Mouse (Mus musculus): Measurements from ENCODE around the gene Myt1. TPM values are rescaled to one million over a fixed set of nuclear protein-coding genes. Genes with fewer than 3 reads are reported as not detected.

Myt1 gene
- polyA plus RNA-seq, 1 experiment: not detected

GRCm38 (mm10) chr2:181864536-181864860, 101.4 kb downstream of the Myt1 start:
- Histone ChIP-seq H3K27ac (ENCODE audit: insufficient read depth, low read length) (peak overlapping the region; percentile 37), H3K4me1 (ENCODE audit: control insufficient read depth, insufficient read depth, insufficient read length) (peaks cover 2% of the 10 kb centered on the region; the same call in 1 of the 2 replicates), H3K27me3 (ENCODE audit: control insufficient read depth, insufficient read depth, low read length) (no peaks in the 10 kb centered on the region), H3K36me3 (ENCODE audit: control insufficient read depth, insufficient read depth, low read length) (peaks cover 6% of the 10 kb centered on the region), H3K4me3 (ENCODE audit: extremely low read depth, insufficient read depth, insufficient read length) (peak overlapping the region; percentile 81)
- TF ChIP-seq POLR2A (IDR thresholded peaks at IDR 0.05; ENCODE audit: low read depth, low read length) (no peak), CTCF (IDR thresholded peaks at IDR 0.05; ENCODE audit: extremely low read depth, insufficient read depth, insufficient read length, insufficient replicate concordance) (no peak)
- WGBS: under 1% methylated on average over 22 of the region's 22 CpGs
- no peak for DNase-seq (ENCODE audit: low read depth in 1 of 2, low spot score in 2 of 2)

- Histone ChIP-seq H3K27ac (ENCODE audit: insufficient read depth, low read length) (no peak overlapping the region), H3K4me3 (ENCODE audit: extremely low read depth, insufficient read depth, insufficient read length) (no peak overlapping the region), H3K36me3 (ENCODE audit: control insufficient read depth, insufficient read depth, low read length) (peaks cover 6% of the 10 kb centered on the region), H3K4me1 (ENCODE audit: control insufficient read depth, insufficient read depth, insufficient read length) (peaks cover 2% of the 10 kb centered on the region; the same call in 1 of the 2 replicates), H3K27me3 (ENCODE audit: control insufficient read depth, insufficient read depth, low read length) (no peaks in the 10 kb centered on the region)
- peak; percentile 25 to 59 for DNase-seq (ENCODE audit: low read depth in 1 of 2, low spot score in 2 of 2)
- TF ChIP-seq POLR2A (IDR thresholded peaks at IDR 0.05; ENCODE audit: low read depth, low read length) (no peak), CTCF (IDR thresholded peaks at IDR 0.05; ENCODE audit: extremely low read depth, insufficient read depth, insufficient read length, insufficient replicate concordance) (peak; percentile 35; the same call in 1 of the 2 replicates)
- WGBS: 48% methylated on average over 5 of the region's 5 CpGs
These were observed 103.8 kb downstream of the Myt1 start for GRCm38 (mm10) chr2:181866931-181867330.

GRCm38 (mm10) chr2:181871039-181871438, 107.9 kb downstream of the Myt1 start:
- TF ChIP-seq POLR2A (IDR thresholded peaks at IDR 0.05; ENCODE audit: low read depth, low read length) (no peak), CTCF (IDR thresholded peaks at IDR 0.05; ENCODE audit: extremely low read depth, insufficient read depth, insufficient read length, insufficient replicate concordance) (no peak)
- Histone ChIP-seq H3K4me1 (ENCODE audit: control insufficient read depth, insufficient read depth, insufficient read length) (no peaks in the 10 kb centered on the region), H3K27ac (ENCODE audit: insufficient read depth, low read length) (no peak overlapping the region), H3K27me3 (ENCODE audit: control insufficient read depth, insufficient read depth, low read length) (no peaks in the 10 kb centered on the region), H3K36me3 (ENCODE audit: control insufficient read depth, insufficient read depth, low read length) (peaks cover 6% of the 10 kb centered on the region), H3K4me3 (ENCODE audit: extremely low read depth, insufficient read depth, insufficient read length) (no peak overlapping the region)
- 95% methylated on average over 2 of the region's 2 CpGs for WGBS
- no peak for DNase-seq (ENCODE audit: low read depth in 1 of 2, low spot score in 2 of 2)

Other genes with a start within 250 kb of the Myt1 start
- 54.4 and 59.4 TPM in 2 replicates for gene Dnajc5, start 242.8 kb upstream of the Myt1 start, polyA plus RNA-seq (2012; rRNA removed)
- gene Uckl1, start 178.4 kb upstream of the Myt1 start, polyA plus RNA-seq (2012; rRNA removed): 170 and 197 TPM in 2 replicates
- 11.6 and 11.8 TPM in 2 replicates for gene Prpf6, start 171.5 kb upstream of the Myt1 start, polyA plus RNA-seq (2012; rRNA removed)
- gene Zfp512b, start 170.5 kb upstream of the Myt1 start, polyA plus RNA-seq (2012; rRNA removed): 32.3 and 42.2 TPM in 2 replicates
- gene Samd10, start 164.1 kb upstream of the Myt1 start, polyA plus RNA-seq (2012; rRNA removed): 15.0 and 22.8 TPM in 2 replicates
- gene Gm29797, start 106.3 kb upstream of the Myt1 start, polyA plus RNA-seq (2012; rRNA removed): 0.26 TPM in 1 of 2 replicates, not detected in the other
- 47.5 and 73.4 TPM in 2 replicates for gene Sox18, start 91.7 kb upstream of the Myt1 start, polyA plus RNA-seq (2012; rRNA removed)
- gene Tcea2, start 83.0 kb upstream of the Myt1 start, polyA plus RNA-seq (2012; rRNA removed): 15.9 and 17.1 TPM in 2 replicates
- 209 and 239 TPM in 2 replicates for gene Rgs19, start 69.4 kb upstream of the Myt1 start, polyA plus RNA-seq (2012; rRNA removed)
- gene Lkaaear1, start 64.9 kb upstream of the Myt1 start, polyA plus RNA-seq (2012; rRNA removed): not detected in 2 replicates
- 0.09 and 0.13 TPM in 2 replicates for gene Oprl1, start 48.3 kb upstream of the Myt1 start, polyA plus RNA-seq (2012; rRNA removed)
- 18.6 and 21.9 TPM in 2 replicates for gene Pcmtd2, start 74.5 kb downstream of the Myt1 start, polyA plus RNA-seq (2012; rRNA removed)
- gene Polr3k, start 101.0 kb downstream of the Myt1 start, polyA plus RNA-seq (2012; rRNA removed): 2.8 and 3.2 TPM in 2 replicates
- gene Gm14496, start 227.8 kb downstream of the Myt1 start, polyA plus RNA-seq (2012; rRNA removed): not detected in 2 replicates